Mouse (Mus musculus) kidney, embryonic 15.5 days (tissue): Measurements from ENCODE around the gene Tbl1xr1. TPM values are rescaled to one million over a fixed set of nuclear protein-coding genes. Genes with fewer than 3 reads are reported as not detected.

Source experiments
- ATAC-seq: fragments of 200-750 bp; cut with Nextera tagmentation; replicated peaks from 2 replicates; pipeline ENCODE4 v1.8.0; 2017; ENCODE audit warnings: moderate TSS enrichment; ENCODE audit not compliant: low FRiP score
- H3K27ac ChIP-seq: fragments of 300-500 bp; sonication (generic); 2 replicates; pipeline ENCODE4 v1.5.1; 2015; ENCODE audit warnings: mild to moderate bottlenecking, inconsistent platforms
- H3K27me3 ChIP-seq: fragments of 300-500 bp; sonication (generic); 2 replicates; pipeline ENCODE4 v1.6.1; 2015; ENCODE audit warnings: inconsistent platforms
- H3K36me3 ChIP-seq: fragments of 300-500 bp; sonication (generic); 2 replicates; pipeline ENCODE4 v1.6.1; 2015; ENCODE audit warnings: inconsistent platforms
- H3K4me1 ChIP-seq: fragments of 300-500 bp; sonication (generic); 2 replicates; pipeline ENCODE4 v1.6.1; 2015; ENCODE audit warnings: inconsistent platforms
- H3K4me2 ChIP-seq: fragments of 300-500 bp; sonication (generic); 2 replicates; pipeline ENCODE4 v1.6.1; 2015; ENCODE audit warnings: moderate library complexity, mild to moderate bottlenecking, inconsistent platforms
- H3K4me3 ChIP-seq: fragments of 300-500 bp; sonication (generic); replicated peaks from 2 replicates; pipeline ENCODE4 v1.5.1; 2015; ENCODE audit warnings: mild to moderate bottlenecking, inconsistent platforms
- H3K9ac ChIP-seq: fragments of 300-500 bp; sonication (generic); 2 replicates; pipeline ENCODE4 v1.6.1; 2015; ENCODE audit warnings: mild to moderate bottlenecking, inconsistent platforms
- H3K9me3 ChIP-seq: fragments of 300-500 bp; sonication (generic); replicated peaks from 2 replicates; pipeline ENCODE4 v1.6.1; 2016; ENCODE audit warnings: inconsistent platforms
- WGBS: fragments of 180-500 bp; shearing (Covaris S2); methylation state at CpG from one replicate; pipeline ENCODE4 v1.1.7; 2015; ENCODE audit warnings: mixed read lengths; 5-methylcytosine and 5-hydroxymethylcytosine counted together
- polyA plus RNA-seq: library from polyadenylated mRNA; unstranded; fragments of >200 nt; fragmentation: Nextera tagmentation; extraction: Ambion mirVana; gene quantifications from 2 replicates; pipeline ENCODE4 v1.2.1, GENCODE M21; 2015

Tbl1xr1 gene
- polyA plus RNA-seq, 1 experiment from 2014 or later: 20.9 TPM

GRCm38 (mm10) chr3:22075887-22076560 lies 428 bp upstream of the Tbl1xr1 start:
- Histone ChIP-seq H3K36me3 (no peaks in the 10 kb centered on the region), H3K27ac (peak overlapping the region; percentile 97), H3K4me3 (peak overlapping the region; percentile 95), H3K4me2 (peak overlapping the region; percentile 85), H3K9ac (peak overlapping the region; percentile 77), H3K9me3 (no peaks in the 10 kb centered on the region), H3K4me1 (peaks cover 28% of the 10 kb centered on the region), H3K27me3 (no peaks in the 10 kb centered on the region)
- ATAC-seq: peak; percentile 86
- under 1% methylated on average over 47 of the region's 70 CpGs for WGBS

- H3K36me3 ChIP-seq: no peaks in the 10 kb centered on the region
- peak overlapping the region; percentile 85 for H3K4me2 ChIP-seq
- H3K9ac ChIP-seq: peak overlapping the region; percentile 90
- peak overlapping the region; percentile 97 for H3K27ac ChIP-seq
- peaks cover 37% of the 10 kb centered on the region for H3K4me1 ChIP-seq
- H3K4me3 ChIP-seq: peak overlapping the region; percentile 95
- H3K9me3 ChIP-seq: no peaks in the 10 kb centered on the region
- WGBS: under 1% methylated on average over 48 of the region's 64 CpGs
- no peaks in the 10 kb centered on the region for H3K27me3 ChIP-seq
- peak; percentile 73 for ATAC-seq
Measured at GRCm38 (mm10) chr3:22076936-22077656, 644 bp downstream of the Tbl1xr1 start.

DNA sequence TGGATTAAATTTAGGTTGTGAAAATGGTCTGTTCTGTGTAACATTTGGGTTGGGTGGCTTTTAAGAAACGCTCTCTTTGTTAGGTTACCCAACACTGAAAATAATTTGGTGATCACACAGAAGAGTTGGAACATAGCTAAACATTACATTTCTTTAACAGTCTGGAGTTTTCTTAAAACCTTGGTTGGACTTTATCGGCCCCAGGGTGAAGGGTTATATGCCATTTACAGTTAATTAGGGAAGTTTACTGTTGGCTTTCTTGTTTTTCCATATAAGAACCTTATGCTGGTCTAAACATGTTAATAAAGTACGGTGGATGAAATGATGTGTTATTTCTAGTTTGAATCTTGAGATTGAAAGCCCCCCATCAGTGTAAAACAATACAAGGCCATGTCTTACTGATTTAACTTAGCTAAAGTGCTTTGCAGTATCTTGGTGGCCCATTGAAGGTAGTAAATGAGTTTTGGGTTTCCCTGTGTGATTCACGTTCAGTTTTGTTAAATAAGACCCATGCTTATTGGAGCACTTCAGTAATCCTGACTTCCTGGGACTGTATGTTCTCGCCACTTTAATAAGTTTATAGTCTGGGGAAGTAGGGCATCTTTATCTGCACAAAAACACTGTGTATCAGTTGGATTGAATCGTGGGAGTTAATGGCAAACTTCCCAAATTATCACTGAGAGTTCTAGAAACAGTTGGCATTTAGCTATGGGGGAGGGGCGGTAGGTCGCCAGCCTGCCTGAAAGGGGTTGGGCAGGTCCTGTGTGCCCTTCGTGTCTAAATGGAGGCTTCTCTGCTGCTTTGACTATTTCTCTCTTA lies 1.4 kb downstream of the Tbl1xr1 start:
- Histone ChIP-seq H3K36me3 (no peaks in the 10 kb centered on the region), H3K4me1 (peaks cover 37% of the 10 kb centered on the region), H3K9ac (peak overlapping the region; percentile 90), H3K4me2 (peak overlapping the region; percentile 85), H3K27ac (peak overlapping the region; percentile 97), H3K27me3 (no peaks in the 10 kb centered on the region), H3K4me3 (peak overlapping the region; percentile 95), H3K9me3 (no peaks in the 10 kb centered on the region)
- ATAC-seq: no peak
- 4% methylated on average over 9 of the region's 9 CpGs for WGBS

- no peaks in the 10 kb centered on the region for H3K9me3 ChIP-seq
- H3K4me1 ChIP-seq: peaks cover 37% of the 10 kb centered on the region
- no peak for ATAC-seq
- no peaks in the 10 kb centered on the region for H3K36me3 ChIP-seq
- H3K9ac ChIP-seq: 0 out of 2 replicates have a peak overlapping the region, but pooled peaks have one; percentile 90
- WGBS: 34% methylated on average over 3 of the region's 3 CpGs
- H3K27me3 ChIP-seq: no peaks in the 10 kb centered on the region
- H3K4me2 ChIP-seq: peak overlapping the region; percentile 85
- peak overlapping the region; percentile 95 for H3K4me3 ChIP-seq
- H3K27ac ChIP-seq: peak overlapping the region; percentile 97; the same call in 1 of the 2 replicates
Measured at GRCm38 (mm10) chr3:22078529-22078928, 2.1 kb downstream of the Tbl1xr1 start.

DNA sequence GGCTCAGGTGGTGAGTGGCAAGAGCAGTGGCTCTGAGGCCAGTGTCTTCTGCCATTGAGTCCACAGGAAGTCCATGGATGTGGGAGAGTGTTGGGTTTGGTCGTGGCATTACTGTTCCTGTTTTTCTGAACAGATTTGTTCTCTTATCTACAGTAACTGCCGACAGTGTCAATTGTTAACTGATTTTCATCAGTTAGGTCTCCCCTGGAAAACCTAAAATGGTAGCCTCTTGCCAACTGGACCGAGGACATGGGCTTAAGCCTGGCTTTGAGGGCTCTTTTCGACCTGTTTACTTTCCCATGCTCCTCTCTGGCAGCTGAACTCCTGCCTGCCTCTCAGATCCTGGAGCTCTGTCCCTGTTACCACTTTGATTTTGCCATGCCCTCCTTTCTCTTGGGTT lies 5.4 kb downstream of the Tbl1xr1 start:
- H3K9ac ChIP-seq: no peak overlapping the region
- H3K9me3 ChIP-seq: no peaks in the 10 kb centered on the region
- ATAC-seq: no peak
- no peak overlapping the region for H3K27ac ChIP-seq
- H3K4me2 ChIP-seq: no peak overlapping the region
- H3K36me3 ChIP-seq: no peaks in the 10 kb centered on the region
- H3K27me3 ChIP-seq: no peaks in the 10 kb centered on the region
- peaks cover 40% of the 10 kb centered on the region for H3K4me1 ChIP-seq
- H3K4me3 ChIP-seq: no peak overlapping the region
- WGBS: 74% methylated on average over 4 of the region's 4 CpGs

- no peaks in the 10 kb centered on the region for H3K36me3 ChIP-seq
- 86% methylated on average over 4 of the region's 4 CpGs for WGBS
- H3K9me3 ChIP-seq: no peaks in the 10 kb centered on the region
- no peak overlapping the region for H3K4me2 ChIP-seq
- H3K27me3 ChIP-seq: no peaks in the 10 kb centered on the region
- no peak overlapping the region for H3K4me3 ChIP-seq
- no peak overlapping the region for H3K27ac ChIP-seq
- ATAC-seq: no peak
- peaks cover 40% of the 10 kb centered on the region for H3K4me1 ChIP-seq
- H3K9ac ChIP-seq: no peak overlapping the region
Measured at GRCm38 (mm10) chr3:22082823-22083222, 6.4 kb downstream of the Tbl1xr1 start.

GRCm38 (mm10) chr3:22084222-22084996 lies 8.0 kb downstream of the Tbl1xr1 start:
- H3K4me3 ChIP-seq: no peak overlapping the region
- peak; percentile 82 for ATAC-seq
- no peaks in the 10 kb centered on the region for H3K36me3 ChIP-seq
- 48% methylated on average over 10 of the region's 10 CpGs for WGBS
- H3K9ac ChIP-seq: no peak overlapping the region
- no peak overlapping the region for H3K4me2 ChIP-seq
- no peaks in the 10 kb centered on the region for H3K27me3 ChIP-seq
- no peaks in the 10 kb centered on the region for H3K9me3 ChIP-seq
- H3K4me1 ChIP-seq: peaks cover 32% of the 10 kb centered on the region
- H3K27ac ChIP-seq: peak overlapping the region; percentile 60

GRCm38 (mm10) chr3:22089825-22090224 lies 13.4 kb downstream of the Tbl1xr1 start:
- 62% methylated on average over 3 of the region's 3 CpGs for WGBS

GRCm38 (mm10) chr3:22090431-22091265 lies 14.2 kb downstream of the Tbl1xr1 start:
- WGBS: 39% methylated on average over 8 of the region's 8 CpGs
- H3K36me3 ChIP-seq: no peaks in the 10 kb centered on the region
- peak overlapping the region; percentile 66 for H3K27ac ChIP-seq
- H3K9ac ChIP-seq: no peak overlapping the region
- no peak overlapping the region for H3K4me3 ChIP-seq
- no peaks in the 10 kb centered on the region for H3K27me3 ChIP-seq
- peak; percentile 71 for ATAC-seq
- H3K4me2 ChIP-seq: no peak overlapping the region
- no peaks in the 10 kb centered on the region for H3K9me3 ChIP-seq
- peaks cover 42% of the 10 kb centered on the region for H3K4me1 ChIP-seq

More at GRCm38 (mm10) chr3:22089825-22090224, 13.4 kb downstream of the Tbl1xr1 start:
- Histone ChIP-seq H3K4me2 (no peak overlapping the region), H3K27me3 (no peaks in the 10 kb centered on the region), H3K27ac (peak overlapping the region; percentile 66), H3K9ac (no peak overlapping the region), H3K9me3 (no peaks in the 10 kb centered on the region), H3K4me3 (no peak overlapping the region), H3K4me1 (peaks cover 45% of the 10 kb centered on the region), H3K36me3 (no peaks in the 10 kb centered on the region)
- ATAC-seq: no peak

DNA sequence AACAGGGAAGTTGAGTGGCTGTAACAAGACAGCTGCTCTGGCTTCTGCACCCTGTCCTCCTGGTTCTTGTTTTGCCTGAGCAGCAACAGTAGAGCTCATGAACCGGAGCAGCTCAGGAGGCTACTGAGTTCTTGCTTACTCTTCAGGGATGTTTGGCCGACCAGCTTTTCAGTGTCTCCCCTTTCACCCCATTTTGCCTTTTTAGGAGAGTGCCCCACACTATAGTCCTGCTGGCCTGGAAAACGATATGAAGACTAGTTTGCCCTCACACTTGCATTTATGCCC lies 14.8 kb downstream of the Tbl1xr1 start:
- WGBS: 47% methylated on average over 3 of the region's 3 CpGs
- Histone ChIP-seq H3K27ac (peak overlapping the region; percentile 66), H3K4me1 (peaks cover 42% of the 10 kb centered on the region), H3K27me3 (no peaks in the 10 kb centered on the region), H3K9me3 (no peaks in the 10 kb centered on the region), H3K4me3 (no peak overlapping the region), H3K4me2 (no peak overlapping the region), H3K9ac (no peak overlapping the region), H3K36me3 (no peaks in the 10 kb centered on the region)
- 0 out of 2 replicates have a peak, but pooled peaks have one; percentile 22 for ATAC-seq

- ATAC-seq: no peak
- Histone ChIP-seq H3K4me3 (no peak overlapping the region), H3K27ac (peak overlapping the region; percentile 66; the same call in 1 of the 2 replicates)
Measured at GRCm38 (mm10) chr3:22091681-22092080, 15.2 kb downstream of the Tbl1xr1 start.

More at GRCm38 (mm10) chr3:22091681-22092080, 15.2 kb downstream of the Tbl1xr1 start:
- H3K27me3 ChIP-seq: no peaks in the 10 kb centered on the region
- H3K4me1 ChIP-seq: peaks cover 42% of the 10 kb centered on the region
- H3K4me2 ChIP-seq: no peak overlapping the region
- H3K9me3 ChIP-seq: no peaks in the 10 kb centered on the region
- H3K36me3 ChIP-seq: no peaks in the 10 kb centered on the region
- H3K9ac ChIP-seq: no peak overlapping the region
- 78% methylated on average over 3 of the region's 3 CpGs for whole genome bisulfite sequencing
